Mouse (Mus musculus) embryonic fibroblast, embryonic 13.5 days (primary cell): ENCODE measurements around the gene Ngly1.

Experiments
- CTCF ChIP-seq: IDR thresholded peaks from 2 replicates; pipeline ENCODE4 v1.5.1; 2011; ENCODE audit warnings: mild to moderate bottlenecking, control low read depth, low read length, moderate library complexity, borderline replicate concordance; ENCODE audit not compliant: insufficient read depth
- POLR2A ChIP-seq: IDR thresholded peaks from 2 replicates; pipeline ENCODE4 v1.6.1; 2011; ENCODE audit warnings: low read depth, mild to moderate bottlenecking, control low read depth, low read length, moderate library complexity

GRCm38 (mm10) chr14:16325208-16325607 is 76.1 kb downstream of the Ngly1 start:
- TF ChIP-seq CTCF = no peak
- TF ChIP-seq POLR2A = no peak
